Mouse (Mus musculus): Measurements from ENCODE around the gene Themis2. TPM values are rescaled to one million over a fixed set of nuclear protein-coding genes. Genes with fewer than 3 reads are reported as not detected.
A peak's percentile ranks its signal among the peaks of the same experiment; 100 is the strongest.
"Not testable (repeated sequence)": the region's sequence is repeated elsewhere in the genome, so short reads cannot be mapped to it uniquely, and the experiment has no call there.

The Themis2 gene
- polyA plus RNA-seq, 1 experiment, result 0.25 TPM

DNA sequence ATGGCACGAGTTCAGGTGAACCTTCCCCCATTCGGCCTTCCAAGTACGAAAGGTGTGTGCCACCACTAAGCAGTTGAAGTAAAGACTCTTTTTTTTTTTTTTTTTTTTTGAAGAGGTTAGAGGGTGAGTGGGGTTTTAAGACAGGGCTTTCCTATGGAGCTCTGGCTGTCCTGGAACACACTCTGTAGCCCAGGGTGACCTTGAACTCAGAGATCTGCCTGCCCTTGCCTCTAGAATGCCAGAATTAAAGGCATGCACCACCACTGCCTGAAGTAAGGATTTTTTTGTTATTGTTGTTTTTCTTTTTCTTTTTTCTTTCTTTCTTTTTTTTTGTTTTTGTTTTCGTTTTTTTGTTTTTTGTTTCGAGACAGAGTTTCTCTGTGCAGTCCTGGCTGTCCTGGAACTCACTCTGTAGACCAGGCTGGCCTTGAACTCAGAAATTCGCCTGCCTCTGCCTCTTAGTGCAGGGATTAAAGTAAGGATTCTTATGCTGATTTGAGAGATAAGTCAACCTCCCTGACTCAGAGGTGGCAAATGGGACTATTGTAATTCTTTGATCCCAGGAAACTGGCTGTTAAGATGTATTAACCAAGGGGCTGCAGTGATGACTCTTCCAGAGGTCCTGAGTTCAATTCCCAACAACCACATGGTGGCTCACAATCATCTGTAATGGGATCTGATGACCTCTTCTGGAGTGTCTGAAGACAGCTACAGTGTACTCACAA lies 46.8 kb downstream of the Themis2 start:
- no peaks in the 10 kb centered on the region for H3K36me3 ChIP-seq (ENCODE audit: control insufficient read depth, insufficient read depth, low read length)
- no peak overlapping the region for H3K27ac ChIP-seq (ENCODE audit: control insufficient read depth, insufficient read depth, low read depth, low read length)
- H3K4me3 ChIP-seq (ENCODE audit: control insufficient read depth, low read depth, low read length), result no peak overlapping the region
- no peaks in the 10 kb centered on the region for H3K27me3 ChIP-seq (ENCODE audit: control insufficient read depth, insufficient read depth, low read length)
- TF ChIP-seq CTCF (IDR thresholded peaks at IDR 0.05; ENCODE audit: control insufficient read depth, insufficient read depth, insufficient replicate concordance, low read depth, low read length) (no peak), POLR2A (IDR thresholded peaks at IDR 0.05; ENCODE audit: control insufficient read depth, low read depth, low read length) (no peak)
- H3K4me1 ChIP-seq (ENCODE audit: control insufficient read depth, insufficient read depth, low read length), result no peaks in the 10 kb centered on the region; the same call in 1 of the 2 replicates

DNA sequence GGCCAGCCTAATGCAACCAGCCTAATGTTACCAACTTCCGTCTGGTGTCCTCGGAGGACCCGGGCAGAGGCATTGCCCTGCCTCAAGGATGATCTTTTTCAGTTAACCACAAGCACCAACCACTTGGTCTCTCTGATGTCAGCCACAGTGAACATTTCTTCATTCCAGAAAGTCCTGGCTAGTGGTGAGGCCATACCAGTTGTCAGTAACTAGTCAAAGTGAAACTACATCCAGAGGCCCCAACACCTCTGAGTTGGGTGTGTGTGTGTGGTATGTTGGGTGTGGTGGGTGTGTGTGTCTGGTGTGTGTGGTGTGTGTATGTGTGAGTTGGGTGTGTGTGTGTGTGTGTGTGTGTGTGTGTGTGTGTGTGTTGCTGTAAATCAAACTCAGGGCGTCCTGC lies 47.4 kb downstream of the Themis2 start:
- Histone ChIP-seq H3K27me3 (ENCODE audit: control insufficient read depth, insufficient read depth, low read length) (no peaks in the 10 kb centered on the region), H3K36me3 (ENCODE audit: control insufficient read depth, insufficient read depth, low read length) (no peaks in the 10 kb centered on the region), H3K4me1 (ENCODE audit: control insufficient read depth, insufficient read depth, low read length) (no peaks in the 10 kb centered on the region; the same call in 1 of the 2 replicates), H3K4me3 (ENCODE audit: control insufficient read depth, low read depth, low read length) (no peak overlapping the region), H3K27ac (ENCODE audit: control insufficient read depth, insufficient read depth, low read depth, low read length) (no peak overlapping the region)
- no peak for TF ChIP-seq CTCF (IDR thresholded peaks at IDR 0.05; ENCODE audit: control insufficient read depth, insufficient read depth, insufficient replicate concordance, low read depth, low read length)
- no peak for TF ChIP-seq POLR2A (IDR thresholded peaks at IDR 0.05; ENCODE audit: control insufficient read depth, low read depth, low read length)

DNA sequence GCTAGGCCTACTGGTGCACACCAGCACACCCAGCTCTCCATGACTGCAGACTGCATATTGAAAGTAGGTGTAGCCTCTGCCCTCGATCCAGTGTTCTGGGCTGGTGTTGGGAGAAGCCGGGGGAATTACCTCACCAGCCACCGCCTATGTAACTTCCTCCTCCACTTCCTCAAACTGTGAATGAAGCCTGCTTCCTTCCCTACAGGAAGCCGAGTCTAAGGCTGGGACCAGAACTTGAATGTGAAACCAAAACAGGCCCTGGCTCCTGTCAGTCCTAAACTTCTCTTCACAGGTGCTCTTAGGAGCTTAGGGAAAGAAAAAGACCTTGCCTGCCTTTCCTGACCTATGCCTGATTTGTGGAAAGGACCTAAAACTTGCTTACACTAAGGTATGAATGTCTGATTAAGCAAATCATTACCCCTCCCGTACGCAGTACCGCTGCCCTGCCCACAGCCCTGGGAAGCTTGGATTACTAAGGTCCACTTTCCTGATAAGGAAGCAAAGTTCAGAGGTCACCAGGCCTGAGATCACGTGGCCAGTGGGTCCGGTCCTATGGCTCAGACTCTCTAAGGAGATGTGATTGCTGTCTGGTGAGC lies 48.4 kb downstream of the Themis2 start:
- TF ChIP-seq POLR2A (IDR thresholded peaks at IDR 0.05; ENCODE audit: control insufficient read depth, low read depth, low read length), result no peak
- TF ChIP-seq CTCF (IDR thresholded peaks at IDR 0.05; ENCODE audit: control insufficient read depth, insufficient read depth, insufficient replicate concordance, low read depth, low read length), result no peak
- Histone ChIP-seq H3K27ac (ENCODE audit: control insufficient read depth, insufficient read depth, low read depth, low read length) (peak overlapping the region; percentile 63; the same call in 1 of the 2 replicates), H3K27me3 (ENCODE audit: control insufficient read depth, insufficient read depth, low read length) (no peaks in the 10 kb centered on the region), H3K36me3 (ENCODE audit: control insufficient read depth, insufficient read depth, low read length) (no peaks in the 10 kb centered on the region), H3K4me3 (ENCODE audit: control insufficient read depth, low read depth, low read length) (no peak overlapping the region), H3K4me1 (ENCODE audit: control insufficient read depth, insufficient read depth, low read length) (no peaks in the 10 kb centered on the region)

DNA sequence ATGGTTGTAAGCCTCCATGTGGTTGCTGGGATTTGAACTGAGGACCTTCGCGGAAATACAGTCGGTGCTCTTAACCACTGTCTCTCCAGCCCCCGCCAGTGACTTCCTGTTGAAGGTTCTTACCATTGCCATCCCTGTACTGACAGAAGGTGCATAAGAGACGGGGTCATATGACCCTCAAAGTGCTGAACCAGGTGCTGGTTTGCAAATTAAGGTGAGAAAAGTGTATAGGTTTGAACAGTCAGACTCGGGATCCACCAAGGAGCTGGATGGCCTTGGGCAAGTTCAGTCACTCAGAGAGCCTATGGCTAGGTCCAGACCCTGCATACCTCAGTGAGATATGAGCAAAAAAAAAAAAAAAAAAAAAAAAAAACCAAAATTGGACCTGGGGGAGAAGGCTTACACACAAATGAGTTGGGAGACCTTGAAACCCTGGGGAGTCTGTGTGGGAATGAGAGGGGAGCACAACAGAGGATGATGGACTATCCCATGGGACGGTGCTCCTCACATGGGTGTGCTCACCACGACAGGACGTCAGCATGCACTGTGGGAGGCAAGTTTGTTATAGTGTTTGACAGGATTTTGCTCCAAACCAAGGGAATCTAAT lies 49.2 kb downstream of the Themis2 start:
- Histone ChIP-seq H3K4me1 (ENCODE audit: control insufficient read depth, insufficient read depth, low read length) (no peaks in the 10 kb centered on the region), H3K27ac (ENCODE audit: control insufficient read depth, insufficient read depth, low read depth, low read length) (0 out of 2 replicates have a peak overlapping the region, but pooled peaks have one; percentile 41), H3K4me3 (ENCODE audit: control insufficient read depth, low read depth, low read length) (no peak overlapping the region), H3K27me3 (ENCODE audit: control insufficient read depth, insufficient read depth, low read length) (no peaks in the 10 kb centered on the region), H3K36me3 (ENCODE audit: control insufficient read depth, insufficient read depth, low read length) (no peaks in the 10 kb centered on the region)
- no peak for TF ChIP-seq POLR2A (IDR thresholded peaks at IDR 0.05; ENCODE audit: control insufficient read depth, low read depth, low read length)
- TF ChIP-seq CTCF (IDR thresholded peaks at IDR 0.05; ENCODE audit: control insufficient read depth, insufficient read depth, insufficient replicate concordance, low read depth, low read length), result no peak

DNA sequence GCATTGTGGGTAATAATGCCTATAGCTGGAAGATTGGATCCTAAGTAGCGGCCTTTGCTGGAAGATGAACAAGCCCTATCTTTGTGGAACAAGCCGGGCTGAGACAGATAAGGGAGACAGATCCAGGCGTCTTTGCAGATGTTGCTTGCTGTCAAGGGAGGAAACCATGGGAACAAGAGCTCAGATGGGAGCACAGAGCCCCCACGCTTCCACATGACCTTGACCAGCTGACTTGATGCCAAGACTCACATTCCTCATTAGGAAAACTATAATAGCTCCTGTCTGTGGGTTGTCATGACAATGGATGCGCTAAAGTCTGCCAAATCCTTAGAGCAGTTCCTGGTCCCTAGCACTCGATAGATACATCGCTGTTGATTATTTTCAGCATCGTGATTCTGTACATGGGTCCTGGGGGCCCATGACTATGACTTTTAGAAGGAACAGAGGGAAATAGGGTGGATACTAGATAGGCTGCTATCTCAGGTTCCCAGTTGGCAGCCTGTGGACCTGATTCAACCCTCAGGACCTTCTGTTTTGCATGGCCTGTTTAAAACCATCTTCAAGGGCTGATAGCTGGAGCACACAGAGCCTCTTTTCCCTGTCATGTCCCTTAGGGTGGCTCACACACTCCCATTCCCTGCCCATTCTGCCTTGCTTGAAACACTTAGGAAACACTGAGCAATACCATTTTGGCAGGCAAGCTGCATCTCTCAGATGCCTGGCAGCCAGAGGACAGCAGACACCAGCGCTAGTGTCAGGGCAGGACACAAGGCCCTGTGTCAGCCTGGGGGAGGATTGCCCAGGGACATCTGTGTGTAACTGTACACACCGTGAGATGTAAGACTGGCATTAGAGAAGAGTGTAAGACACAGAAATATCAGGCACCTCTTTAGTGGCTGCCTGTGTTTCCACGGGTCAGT lies 51.9 kb downstream of the Themis2 start:
- TF ChIP-seq CTCF (IDR thresholded peaks at IDR 0.05; ENCODE audit: control insufficient read depth, insufficient read depth, insufficient replicate concordance, low read depth, low read length) (no peak), POLR2A (IDR thresholded peaks at IDR 0.05; ENCODE audit: control insufficient read depth, low read depth, low read length) (no peak)
- Histone ChIP-seq H3K4me1 (ENCODE audit: control insufficient read depth, insufficient read depth, low read length) (no peaks in the 10 kb centered on the region), H3K4me3 (ENCODE audit: control insufficient read depth, low read depth, low read length) (no peak overlapping the region), H3K27me3 (ENCODE audit: control insufficient read depth, insufficient read depth, low read length) (no peaks in the 10 kb centered on the region), H3K27ac (ENCODE audit: control insufficient read depth, insufficient read depth, low read depth, low read length) (peak overlapping the region; percentile 25; the same call in 1 of the 2 replicates), H3K36me3 (ENCODE audit: control insufficient read depth, insufficient read depth, low read length) (no peaks in the 10 kb centered on the region)

DNA sequence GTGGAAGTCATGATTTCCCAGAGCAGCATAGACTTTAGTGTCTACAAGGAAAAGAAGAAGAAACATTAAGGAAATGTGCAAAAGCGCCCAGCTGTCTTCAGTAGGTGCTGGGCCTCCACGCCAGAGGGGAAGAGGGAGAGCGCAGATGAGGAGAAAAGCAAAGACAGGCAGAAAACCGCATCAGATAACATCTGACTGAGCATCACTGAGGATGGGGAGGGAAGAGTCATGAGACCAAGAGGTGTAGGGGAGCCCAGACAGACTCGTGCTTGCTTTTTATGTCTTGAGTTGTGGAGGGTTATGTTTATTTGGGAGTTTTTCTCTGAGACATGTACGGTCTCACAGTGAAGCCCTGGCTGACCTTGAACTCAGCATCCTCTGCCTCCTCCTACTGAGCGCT lies 54.7 kb downstream of the Themis2 start:
- TF ChIP-seq CTCF (IDR thresholded peaks at IDR 0.05; ENCODE audit: control insufficient read depth, insufficient read depth, insufficient replicate concordance, low read depth, low read length), result no peak
- no peak for TF ChIP-seq POLR2A (IDR thresholded peaks at IDR 0.05; ENCODE audit: control insufficient read depth, low read depth, low read length)
- Histone ChIP-seq H3K4me1 (ENCODE audit: control insufficient read depth, insufficient read depth, low read length) (no peaks in the 10 kb centered on the region), H3K36me3 (ENCODE audit: control insufficient read depth, insufficient read depth, low read length) (no peaks in the 10 kb centered on the region), H3K4me3 (ENCODE audit: control insufficient read depth, low read depth, low read length) (no peak overlapping the region), H3K27ac (ENCODE audit: control insufficient read depth, insufficient read depth, low read depth, low read length) (no peak overlapping the region), H3K27me3 (ENCODE audit: control insufficient read depth, insufficient read depth, low read length) (no peaks in the 10 kb centered on the region)

DNA sequence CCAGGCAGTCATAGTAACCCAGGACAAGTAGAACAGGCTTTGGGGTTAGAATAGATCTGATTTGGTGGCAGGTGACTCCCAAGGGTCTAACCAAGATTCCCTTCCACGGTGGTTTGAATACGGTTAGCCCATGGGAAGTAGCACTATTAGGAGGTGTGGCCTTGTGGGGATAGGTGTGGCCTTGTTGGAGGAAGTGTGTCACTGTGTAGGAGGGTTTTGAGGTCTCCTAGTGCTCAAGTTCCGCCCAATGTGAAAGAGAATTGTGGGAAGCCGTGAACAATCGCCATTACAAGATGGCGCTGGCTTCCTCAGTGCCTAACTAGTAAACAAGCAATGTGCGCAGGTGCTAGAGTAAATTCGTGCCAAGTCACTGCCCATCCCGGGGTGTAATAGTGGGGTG lies 59.0 kb downstream of the Themis2 start:
- H3K36me3 ChIP-seq (ENCODE audit: control insufficient read depth, insufficient read depth, low read length); H3K27ac ChIP-seq (ENCODE audit: control insufficient read depth, insufficient read depth, low read depth, low read length); H3K4me3 ChIP-seq (ENCODE audit: control insufficient read depth, low read depth, low read length); H3K27me3 ChIP-seq (ENCODE audit: control insufficient read depth, insufficient read depth, low read length): not testable (repeated sequence)
- H3K4me1 ChIP-seq (ENCODE audit: control insufficient read depth, insufficient read depth, low read length), result peaks cover 16% of the 10 kb centered on the region
